ENCODE assay signal across 8 mouse cellular contexts in genomic region chr11:30209495-30209894, GRCm38 (mm10). TPM values are rescaled to one million over a fixed set of nuclear protein-coding genes. Genes with fewer than 3 reads are reported as not detected.
DNase-seq lines count a peak whose midpoint lies in the region; ATAC-seq lines count a peak whose summit lies in the region.

No protein-coding gene starts in this region.

- no peak overlapping the region for H3K27ac ChIP-seq in heart, embryonic 10.5 days
- H3K27ac ChIP-seq in heart, embryonic 14.5 days (replicated peaks in 1 of 2; ENCODE audit: control insufficient read depth in 1 of 2, insufficient read depth in 1 of 2, low read depth in 2 of 2, low read length in 2 of 2): peak overlapping the region; percentile 6 to 8; a peak in 1 of 4 replicates
- H3K27ac ChIP-seq in limb, embryonic 15.5 days: peak overlapping the region; percentile 50; the same call in 1 of the 2 replicates

- ATAC-seq in heart, embryonic 14.5 days (ENCODE audit: insufficient number of reproducible peaks, insufficient read depth, low FRiP score, low read depth): no peak
- no peak for ATAC-seq in limb, embryonic 15.5 days (ENCODE audit: insufficient number of reproducible peaks, low FRiP score, low TSS enrichment, low read depth)
- no peak for ATAC-seq in erythroblast, adult 5-6 weeks (replicated peaks; ENCODE audit: low FRiP score, poor library complexity, severe bottlenecking)

- peak; percentile 61 to 64 for DNase-seq in heart, adult 18-20 months
- DNase-seq in heart, embryonic 10.5 days (ENCODE audit: low spot score): no peak
- peak; percentile 91 for DNase-seq in NIH3T3 (ENCODE audit: low read depth)
- no peak for DNase-seq in cerebellum, postnatal 10 days
- no peak for DNase-seq in natural killer cell, adult 2 months (ENCODE audit: low spot score in 2 of 2)

- no peak overlapping the region for H3K4me3 ChIP-seq in heart, embryonic 10.5 days
- no peak overlapping the region for H3K4me3 ChIP-seq in heart, embryonic 14.5 days (ENCODE audit: control insufficient read depth in 1 of 2, insufficient read depth in 1 of 2, low read depth in 1 of 2, low read length in 2 of 2)
- no peak overlapping the region for H3K4me3 ChIP-seq in limb, embryonic 15.5 days

- peaks cover 35% of the 10 kb centered on the region for H3K4me1 ChIP-seq in heart, embryonic 10.5 days
- H3K4me1 ChIP-seq in heart, embryonic 14.5 days (ENCODE audit: control insufficient read depth in 2 of 2, insufficient read depth in 2 of 2, low read length in 2 of 2): peaks cover 7 to 57% of the 10 kb centered on the region in 2 experiments
- H3K4me1 ChIP-seq in limb, embryonic 15.5 days: peaks cover 34% of the 10 kb centered on the region

- H3K9ac ChIP-seq in heart, embryonic 14.5 days (ENCODE audit: low read length): no peak overlapping the region
- H3K9ac ChIP-seq in limb, embryonic 15.5 days: no peak overlapping the region

- no peaks in the 10 kb centered on the region for H3K9me3 ChIP-seq in heart, embryonic 10.5 days
- H3K9me3 ChIP-seq in heart, embryonic 14.5 days (ENCODE audit: control insufficient read depth, low read length): no peaks in the 10 kb centered on the region
- H3K9me3 ChIP-seq in limb, embryonic 15.5 days: no peaks in the 10 kb centered on the region

- no peak overlapping the region for H3K4me2 ChIP-seq in heart, embryonic 14.5 days (ENCODE audit: low read length)
- no peak overlapping the region for H3K4me2 ChIP-seq in limb, embryonic 15.5 days

- H3K27me3 ChIP-seq in heart, embryonic 10.5 days (ENCODE audit: insufficient read depth, poor library complexity, severe bottlenecking): no peaks in the 10 kb centered on the region
- no peaks in the 10 kb centered on the region for H3K27me3 ChIP-seq in heart, embryonic 14.5 days (ENCODE audit: control insufficient read depth, insufficient read depth, low read length)
- no peaks in the 10 kb centered on the region for H3K27me3 ChIP-seq in limb, embryonic 15.5 days

- 83% methylated on average over 4 of the region's 4 CpGs for WGBS in heart, embryonic 10.5 days
- WGBS in heart, embryonic 14.5 days: 60% methylated on average over 4 of the region's 4 CpGs
- 11% methylated on average over 4 of the region's 4 CpGs for WGBS in limb, embryonic 15.5 days

- H3K36me3 ChIP-seq in heart, embryonic 10.5 days: peaks cover 12% of the 10 kb centered on the region; the same call in 1 of the 2 replicates
- H3K36me3 ChIP-seq in heart, embryonic 14.5 days (ENCODE audit: control insufficient read depth, insufficient read depth, low read length): peaks cover 35% of the 10 kb centered on the region
- H3K36me3 ChIP-seq in limb, embryonic 15.5 days: 0 out of 2 replicates have a peak, but pooled peaks cover 3% of the 10 kb centered on the region

RNA-seq across cellular contexts. Expression of gene Sptbn1, which starts 58.5 kb away (rescaled TPM):
- total RNA-seq in heart, adult 18-20 months (2021): 100 to 1,000 TPM; 523 to 532 TPM
- 115 and 137 TPM in 2 replicates for polyA plus RNA-seq in heart, embryonic 10.5 days (2016; fragmentation: Nextera tagmentation; extraction: Ambion mirVana)
- polyA plus RNA-seq in heart, embryonic 14.5 days (2014; fragmentation: Nextera tagmentation; extraction: Ambion mirVana): 209 and 215 TPM in 2 replicates
- polyA plus RNA-seq in limb, embryonic 15.5 days (2015; fragmentation: Nextera tagmentation; extraction: Ambion mirVana): 102 and 110 TPM in 2 replicates
- 21.9 and 28.4 TPM in 2 replicates for total RNA-seq in erythroblast, adult 5-6 weeks (2015; ENCODE audit: low replicate concordance)
- total RNA-seq in erythroblast, adult 5-6 weeks (2017; ENCODE audit: low replicate concordance): 22.6 and 27.8 TPM in 2 replicates

Comparison
In these comparisons a context has a peak if more than half of its experiments do, and no peak if none do; other contexts are left out.
1. DNase-seq: peak in heart, adult 18-20 months (2 of 2) and NIH3T3 (single experiment); none in heart, embryonic 10.5 days (single experiment), cerebellum, postnatal 10 days (0 of 2) and natural killer cell, adult 2 months (0 of 2).